Mouse (Mus musculus) cerebellum, adult 2 months (tissue): ENCODE measurements around the gene 1700034J05Rik.

Source experiments
- CTCF ChIP-seq: fragments of 200-500 bp; IDR thresholded peaks from 2 replicates; pipeline ENCODE4 v1.5.1; 2011; ENCODE audit warnings: low read depth, mild to moderate bottlenecking, control low read depth, low read length, moderate library complexity, borderline replicate concordance; ENCODE audit not compliant: insufficient read depth
- POLR2A ChIP-seq: fragments of 200-500 bp; IDR thresholded peaks from 2 replicates; pipeline ENCODE4 v1.6.1; 2011; ENCODE audit warnings: low read length, control low read depth, borderline replicate concordance; ENCODE audit not compliant: insufficient read depth

GRCm38 (mm10) chr6:146918341-146918740 is 35.9 kb downstream of the 1700034J05Rik start:
- TF ChIP-seq POLR2A (no peak), CTCF (no peak)
